Mouse (Mus musculus) MEL (cell line): ENCODE data around the gene Dync1h1.

Experiments used
- CTCF ChIP-seq, 3 experiments: IDR thresholded peaks in 2 of 3; conservative IDR thresholded peaks in 1 of 3; 2 replicates each; pipeline ENCODE4 v1.5.1; 2011 to 2012; ENCODE audit warnings: low read length in 3 of 3, low read depth in 2 of 3, mild to moderate bottlenecking in 2 of 3, improper control_type of control experiment in 1 of 3, inconsistent platforms in 1 of 3, mixed read lengths in 1 of 3, moderate library complexity in 1 of 3; ENCODE audit not compliant: control insufficient read depth in 1 of 3, insufficient read depth in 1 of 3, poor library complexity in 1 of 3, severe bottlenecking in 1 of 3
- ELF1 ChIP-seq: IDR thresholded peaks from 2 replicates; pipeline ENCODE4 v1.6.1; 2014; ENCODE audit warnings: low read depth, mild to moderate bottlenecking, inconsistent platforms, low read length, improper control_type of control experiment, moderate library complexity
- EP300 ChIP-seq, 2 experiments: IDR thresholded peaks; 2 replicates each; pipeline ENCODE4 v1.6.1; 2011; ENCODE audit warnings: improper control_type of control experiment in 2 of 2, low read length in 2 of 2, low read depth in 1 of 2, mild to moderate bottlenecking in 1 of 2
- MAX ChIP-seq: IDR thresholded peaks from 2 replicates; pipeline ENCODE4 v1.6.1; 2011; ENCODE audit warnings: low read length, improper control_type of control experiment
- MAZ ChIP-seq: IDR thresholded peaks from 2 replicates; pipeline ENCODE4 v1.6.1; 2012; ENCODE audit warnings: low read depth, mild to moderate bottlenecking, inconsistent platforms, low read length, improper control_type of control experiment
- POLR2A ChIP-seq, 2 experiments: IDR thresholded peaks; 2 replicates each; pipeline ENCODE4 v1.6.1; 2011 to 2012; ENCODE audit warnings: low read length in 2 of 2, mild to moderate bottlenecking in 2 of 2, control low read depth in 1 of 2, improper control_type of control experiment in 1 of 2, low read depth in 1 of 2, moderate library complexity in 1 of 2; ENCODE audit not compliant: control insufficient read depth in 1 of 2, insufficient read depth in 1 of 2, poor library complexity in 1 of 2
- UBTF ChIP-seq: IDR thresholded peaks from 2 replicates; pipeline ENCODE4 v1.6.1; 2012; ENCODE audit warnings: low read depth, mild to moderate bottlenecking, inconsistent platforms, low read length, improper control_type of control experiment, moderate library complexity, borderline replicate concordance; ENCODE audit not compliant: insufficient read depth
- USF1 ChIP-seq: IDR thresholded peaks from 2 replicates; pipeline ENCODE4 v1.6.1; 2014; ENCODE audit warnings: low read depth, mild to moderate bottlenecking, inconsistent platforms, low read length, improper control_type of control experiment, moderate library complexity
- ZMIZ1 ChIP-seq: IDR thresholded peaks from 2 replicates; pipeline ENCODE4 v1.6.1; 2012; ENCODE audit warnings: low read depth, mild to moderate bottlenecking, inconsistent platforms, low read length, improper control_type of control experiment, moderate library complexity
- ZNF384 ChIP-seq: IDR thresholded peaks from 2 replicates; pipeline ENCODE4 v1.6.1; 2012; ENCODE audit warnings: low read depth, mild to moderate bottlenecking, inconsistent platforms, low read length, improper control_type of control experiment

DNA sequence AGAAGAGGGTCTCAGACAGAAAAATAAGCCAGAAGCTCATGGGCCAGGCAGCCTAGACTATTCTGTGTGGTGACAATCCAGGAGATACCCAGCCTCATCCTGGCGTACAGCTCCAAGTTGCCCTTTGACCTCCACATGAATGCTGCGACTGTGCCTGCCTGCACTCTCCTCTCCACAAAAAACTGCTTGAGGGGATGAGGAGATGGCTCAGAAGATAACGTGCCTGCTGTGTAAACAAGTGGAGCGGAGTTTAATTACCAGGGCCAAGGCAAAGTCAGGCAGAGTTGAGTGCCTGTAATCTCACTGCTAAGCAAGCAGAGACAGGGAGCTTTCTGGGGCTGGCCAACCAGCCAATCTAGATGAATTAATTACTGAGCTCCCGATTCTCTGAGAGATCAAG lies 114.8 kb downstream of the Dync1h1 start:
- TF ChIP-seq USF1 = no peak
- TF ChIP-seq CTCF (IDR thresholded peaks at IDR 0.05 in 2 of 3, conservative IDR thresholded peaks at IDR 0.05 in 1 of 3; ENCODE audit: control insufficient read depth in 1 of 3, insufficient read depth in 1 of 3, low read depth in 2 of 3, low read length in 3 of 3, poor library complexity in 1 of 3, severe bottlenecking in 1 of 3) = no peak
- no peak for TF ChIP-seq ZNF384
- no peak for TF ChIP-seq ZMIZ1
- no peak for TF ChIP-seq MAX
- no peak for TF ChIP-seq MAZ
- no peak for TF ChIP-seq EP300 (IDR thresholded peaks at IDR 0.05; ENCODE audit: low read depth in 1 of 2, low read length in 2 of 2)
- TF ChIP-seq ELF1 = no peak
- TF ChIP-seq UBTF = no peak
- TF ChIP-seq POLR2A (IDR thresholded peaks at IDR 0.05; ENCODE audit: control insufficient read depth in 1 of 2, insufficient read depth in 1 of 2, low read depth in 1 of 2, low read length in 2 of 2, poor library complexity in 1 of 2) = no peak
